Comparison of ENCODE assay signal across 13 mouse cellular contexts in genomic region chr8:121786542-121786941, GRCm38 (mm10). TPM values are rescaled to one million over a fixed set of nuclear protein-coding genes. Genes with fewer than 3 reads are reported as not detected.
DNase-seq lines count a peak whose midpoint lies in the region; ATAC-seq lines count a peak whose summit lies in the region.
"Had no signal": no experiment of that assay in that cellular context is flagged by ENCODE, and none has a peak within 500 bp of the region (broad histone marks: within the 10 kb centered on the region; RNA-seq: fewer than 3 reads in every experiment).

No protein-coding gene starts in this region.

- H3K9me3 ChIP-seq in lung, embryonic 16.5 days (ENCODE audit: control insufficient read depth, low read length) = no peaks in the 10 kb centered on the region
- no peaks in the 10 kb centered on the region for H3K9me3 ChIP-seq in heart, embryonic 11.5 days (replicated peaks; ENCODE audit: control insufficient read depth, low read length)
- no peaks in the 10 kb centered on the region for H3K9me3 ChIP-seq in forebrain, embryonic 12.5 days
- H3K9me3 ChIP-seq in hindbrain, embryonic 10.5 days = no peaks in the 10 kb centered on the region

- intact Hi-C loops in left cerebral cortex, postnatal 25 days (cut with DNase I) = loop anchor here (2.0 to 5.0 kb wide), 2 partner anchors 22 to 54 kb away; no protein-coding TSS in a partner anchor

- H3K4me1 ChIP-seq in lung, embryonic 16.5 days (replicated peaks; ENCODE audit: control insufficient read depth, insufficient read depth, low read length) = no peaks in the 10 kb centered on the region
- peaks cover 30% of the 10 kb centered on the region for H3K4me1 ChIP-seq in heart, embryonic 11.5 days (ENCODE audit: control insufficient read depth, insufficient read depth, low read length)
- H3K4me1 ChIP-seq in forebrain, embryonic 12.5 days = no peaks in the 10 kb centered on the region
- peaks cover 25% of the 10 kb centered on the region; the same call in 1 of the 2 replicates for H3K4me1 ChIP-seq in hindbrain, embryonic 10.5 days (replicated peaks)

- no peak overlapping the region for H3K27ac ChIP-seq in lung, embryonic 16.5 days (ENCODE audit: low read length)
- peak overlapping the region; percentile 91 for H3K27ac ChIP-seq in heart, embryonic 11.5 days (ENCODE audit: low read depth, low read length)
- no peak overlapping the region for H3K27ac ChIP-seq in forebrain, embryonic 12.5 days
- no peak overlapping the region for H3K27ac ChIP-seq in hindbrain, embryonic 10.5 days
- H3K27ac ChIP-seq: stomach, postnatal 0 days had no signal

- WGBS in lung, embryonic 16.5 days = 31% methylated on average over 10 of the region's 10 CpGs
- WGBS in heart, embryonic 11.5 days (ENCODE audit: insufficient replicate concordance) = 35% methylated on average over 10 of the region's 10 CpGs
- whole genome bisulfite sequencing in forebrain, embryonic 12.5 days = 63% methylated on average over 10 of the region's 10 CpGs
- 62% methylated on average over 10 of the region's 10 CpGs for WGBS in hindbrain, embryonic 10.5 days

- H3K4me3 ChIP-seq in lung, embryonic 16.5 days (ENCODE audit: low read length) = no peak overlapping the region
- no peak overlapping the region for H3K4me3 ChIP-seq in heart, embryonic 11.5 days (ENCODE audit: low read depth, low read length)
- no peak overlapping the region for H3K4me3 ChIP-seq in forebrain, embryonic 12.5 days (replicated peaks)
- no peak overlapping the region for H3K4me3 ChIP-seq in hindbrain, embryonic 10.5 days
- H3K4me3 ChIP-seq: erythroblast, embryonic 14.5 days had no signal

- no peaks in the 10 kb centered on the region for H3K27me3 ChIP-seq in lung, embryonic 16.5 days (ENCODE audit: control insufficient read depth, insufficient read depth, low read depth, low read length)
- H3K27me3 ChIP-seq in heart, embryonic 11.5 days (ENCODE audit: control insufficient read depth, insufficient read depth, low read length) = no peaks in the 10 kb centered on the region
- no peaks in the 10 kb centered on the region for H3K27me3 ChIP-seq in forebrain, embryonic 12.5 days
- H3K27me3 ChIP-seq in hindbrain, embryonic 10.5 days (ENCODE audit: insufficient read depth, poor library complexity, severe bottlenecking) = no peaks in the 10 kb centered on the region

- no peaks in the 10 kb centered on the region for H3K36me3 ChIP-seq in lung, embryonic 16.5 days (ENCODE audit: control insufficient read depth, insufficient read depth, low read length)
- no peaks in the 10 kb centered on the region for H3K36me3 ChIP-seq in heart, embryonic 11.5 days (ENCODE audit: control insufficient read depth, insufficient read depth, low read length)
- H3K36me3 ChIP-seq in forebrain, embryonic 12.5 days (replicated peaks) = 0 out of 2 replicates have a peak, but pooled peaks cover 4% of the 10 kb centered on the region
- H3K36me3 ChIP-seq in hindbrain, embryonic 10.5 days = 0 out of 2 replicates have a peak, but pooled peaks cover 6% of the 10 kb centered on the region

- DNase-seq in lung, postnatal 14 days = no peak
- DNase-seq in left cerebral cortex, postnatal 25 days (ENCODE audit: low spot score in 2 of 2) = peak; percentile 61 to 93
- no peak for DNase-seq in hindbrain, embryonic 10.5 days (ENCODE audit: low spot score)
- DNase-seq: cerebellum, postnatal 14 days; liver had no signal

- no peak overlapping the region for H3K4me2 ChIP-seq in lung, embryonic 16.5 days (ENCODE audit: low read depth, low read length)
- H3K4me2 ChIP-seq in heart, embryonic 11.5 days = peak overlapping the region; percentile 40
- no peak overlapping the region for H3K4me2 ChIP-seq in forebrain, embryonic 12.5 days

- no peak overlapping the region for H3K9ac ChIP-seq in lung, embryonic 16.5 days (ENCODE audit: low read length)
- H3K9ac ChIP-seq in heart, embryonic 11.5 days (ENCODE audit: low read depth, low read length) = peak overlapping the region; percentile 39
- H3K9ac ChIP-seq in forebrain, embryonic 12.5 days = no peak overlapping the region

- peak; percentile 36; the same call in 1 of the 2 replicates for ATAC-seq in lung, embryonic 16.5 days (ENCODE audit: low read depth)
- ATAC-seq in heart, embryonic 11.5 days (replicated peaks; ENCODE audit: insufficient number of reproducible peaks, low FRiP score, low TSS enrichment) = peak; percentile 54
- no peak for ATAC-seq in CD4-positive, CD25-positive, alpha-beta regulatory T cell, adult 4 months
- no peak for ATAC-seq in forebrain, embryonic 12.5 days (ENCODE audit: low FRiP score)
- ATAC-seq: intestine, embryonic 16.5 days had no signal

RNA-seq across cellular contexts. Expression of gene Klhdc4, which starts 42.8 kb away (rescaled TPM):
- 33.2 and 34.6 TPM in 2 replicates for polyA plus RNA-seq in lung, embryonic 16.5 days (2015; fragmentation: Nextera tagmentation; extraction: Ambion mirVana)
- 31.0 and 31.1 TPM in 2 replicates for polyA plus RNA-seq in heart, embryonic 11.5 days (2014; fragmentation: Nextera tagmentation; extraction: Ambion mirVana)
- total RNA-seq in left cerebral cortex, postnatal 25 days (2021) = 10 to 100 TPM; 28.0 to 28.1 TPM
- polyA plus RNA-seq in CD4-positive, CD25-positive, alpha-beta regulatory T cell, adult 4 months (2017; shearing (Covaris generic)) = 10 to 100 TPM; 28.0 to 40.9 TPM
- 53.1 and 53.9 TPM in 2 replicates for polyA plus RNA-seq in forebrain, embryonic 12.5 days (2016; fragmentation: Nextera tagmentation; extraction: Ambion mirVana)
- 60.6 and 66.1 TPM in 2 replicates for polyA plus RNA-seq in hindbrain, embryonic 10.5 days (2016; fragmentation: Nextera tagmentation; extraction: Ambion mirVana)

RNA-seq across cellular contexts. Expression of gene Jph3, which starts 57.1 kb away (rescaled TPM):
- 0.38 and 0.50 TPM in 2 replicates for polyA plus RNA-seq in lung, embryonic 16.5 days (2015; fragmentation: Nextera tagmentation; extraction: Ambion mirVana)
- polyA plus RNA-seq in heart, embryonic 11.5 days (2014; fragmentation: Nextera tagmentation; extraction: Ambion mirVana) = 0.46 and 0.66 TPM in 2 replicates
- 100 to 1,000 TPM; 254 to 260 TPM for total RNA-seq in left cerebral cortex, postnatal 25 days (2021)
- under 1 TPM in 1 of 2 experiments, not detected in 1; 0.12 TPM for polyA plus RNA-seq in CD4-positive, CD25-positive, alpha-beta regulatory T cell, adult 4 months (2017; shearing (Covaris generic))
- polyA plus RNA-seq in forebrain, embryonic 12.5 days (2016; fragmentation: Nextera tagmentation; extraction: Ambion mirVana) = 27.4 and 30.1 TPM in 2 replicates
- 10.1 and 22.4 TPM in 2 replicates for polyA plus RNA-seq in hindbrain, embryonic 10.5 days (2016; fragmentation: Nextera tagmentation; extraction: Ambion mirVana)
- total RNA-seq: granulocyte monocyte progenitor cell, adult 5-6 weeks had no signal
- polyA plus RNA-seq: erythroblast, embryonic 14.5 days had no signal

Comparison
In these comparisons a context has a peak if more than half of its experiments do, and no peak if none do; other contexts are left out.
1. ATAC-seq: peak in lung, embryonic 16.5 days (single experiment) and heart, embryonic 11.5 days (single experiment); none in CD4-positive, CD25-positive, alpha-beta regulatory T cell, adult 4 months (single experiment) and forebrain, embryonic 12.5 days (single experiment).
2. DNase-seq: peak in left cerebral cortex, postnatal 25 days (2 of 2); none in lung, postnatal 14 days (single experiment) and hindbrain, embryonic 10.5 days (single experiment).